Mouse (Mus musculus) hindbrain, embryonic 11.5 days (tissue): ENCODE measurements around the gene Stx7. TPM values are rescaled to one million over a fixed set of nuclear protein-coding genes. Genes with fewer than 3 reads are reported as not detected.
A peak's percentile ranks its signal among the peaks of the same experiment; 100 is the strongest.
"Not testable (repeated sequence)": the region's sequence is repeated elsewhere in the genome, so short reads cannot be mapped to it uniquely, and the experiment has no call there.

Source experiments
- ATAC-seq: fragments of 200-750 bp; cut with Nextera tagmentation; 2 replicates; pipeline ENCODE4 v1.8.0; 2017; ENCODE audit warnings: mild to moderate bottlenecking, moderate TSS enrichment, moderate library complexity; ENCODE audit not compliant: low FRiP score
- DNase-seq: peaks from one replicate; pipeline ENCODE4 v3.0.0-alpha.2; 2015; ENCODE audit warnings: low spot score
- H3K27ac ChIP-seq: fragments of 300-500 bp; sonication (generic); 2 replicates; pipeline ENCODE4 v1.5.1; 2014; ENCODE audit warnings: mild to moderate bottlenecking, low read depth, low read length
- H3K27me3 ChIP-seq: fragments of 300-500 bp; sonication (generic); 2 replicates; pipeline ENCODE4 v1.6.1; 2014; ENCODE audit warnings: mild to moderate bottlenecking, low read length, moderate library complexity, mixed read lengths; ENCODE audit not compliant: control insufficient read depth, insufficient read depth
- H3K36me3 ChIP-seq: fragments of 300-500 bp; sonication (generic); 2 replicates; pipeline ENCODE4 v1.6.1; 2014; ENCODE audit warnings: mild to moderate bottlenecking, low read length, moderate library complexity, mixed read lengths; ENCODE audit not compliant: control insufficient read depth, insufficient read depth
- H3K4me1 ChIP-seq: fragments of 300-500 bp; sonication (generic); replicated peaks from 2 replicates; pipeline ENCODE4 v1.6.1; 2014; ENCODE audit warnings: low read length, mixed read lengths; ENCODE audit not compliant: control insufficient read depth, insufficient read depth
- H3K4me2 ChIP-seq: fragments of 300-500 bp; sonication (generic); replicated peaks from 2 replicates; pipeline ENCODE4 v1.6.1; 2014; ENCODE audit warnings: mild to moderate bottlenecking, low read depth, low read length
- H3K4me3 ChIP-seq: fragments of 300-500 bp; sonication (generic); 2 replicates; pipeline ENCODE4 v1.5.1; 2014; ENCODE audit warnings: low read depth, low read length
- H3K9ac ChIP-seq: fragments of 300-500 bp; sonication (generic); 2 replicates; pipeline ENCODE4 v1.6.1; 2014; ENCODE audit warnings: low read depth, low read length
- H3K9me3 ChIP-seq: fragments of 300-500 bp; sonication (generic); 2 replicates; pipeline ENCODE4 v1.6.1; 2016; ENCODE audit warnings: low read length; ENCODE audit not compliant: control insufficient read depth
- WGBS: fragments of 180-500 bp; shearing (Covaris S2); extraction: QIAGEN DNeasy Blood & Tissue Kit; methylation state at CpG from one replicate; pipeline ENCODE4 v1.1.7; 2014; 5-methylcytosine and 5-hydroxymethylcytosine counted together
- polyA plus RNA-seq: library from polyadenylated mRNA; unstranded; fragments of >200 nt; fragmentation: Nextera tagmentation; extraction: Ambion mirVana; gene quantifications from 2 replicates; pipeline ENCODE4 v1.2.1, GENCODE M21; 2014

The Stx7 gene
- 120 and 131 TPM in 2 replicates for polyA plus RNA-seq

DNA sequence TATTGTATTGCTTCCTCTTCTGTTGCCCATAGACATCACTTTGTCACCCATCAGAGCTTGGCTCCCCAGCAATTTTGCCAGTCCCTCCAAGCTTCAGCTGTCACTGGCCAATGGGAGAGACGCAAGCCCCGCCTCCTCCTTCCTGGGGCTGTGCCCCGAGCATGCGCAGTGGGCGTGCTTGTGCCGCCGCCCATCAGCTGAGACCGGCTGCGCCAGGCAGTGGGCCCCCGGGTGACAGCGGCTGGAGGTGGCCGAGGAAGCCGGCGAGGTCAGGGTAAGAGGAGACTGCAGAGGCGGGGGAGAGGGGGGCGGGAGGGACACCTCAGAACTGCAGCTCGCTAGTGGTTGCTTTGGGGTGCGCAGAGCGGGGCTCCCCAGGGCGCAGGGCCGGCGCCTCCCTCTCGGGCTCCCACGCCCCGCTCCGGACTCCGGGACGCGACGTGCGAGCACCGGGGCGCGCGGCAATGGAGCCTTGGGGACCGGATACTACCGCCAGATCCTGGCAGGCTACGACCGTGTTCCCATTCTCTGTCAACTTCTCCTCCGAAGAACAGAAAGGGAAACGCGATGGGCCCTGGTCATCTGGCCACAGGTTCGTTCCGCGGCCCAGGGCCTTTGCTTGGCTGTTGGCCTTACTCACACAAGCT lies at the start of gene Stx7:
Stx7 (plus strand) TSS at position 168 of the 647 bp plus-strand sequence.
- Histone ChIP-seq H3K27ac (peak within 1 kb of the TSS; percentile 75; the same call in 1 of the 2 replicates), H3K4me1 (no peaks in the 10 kb centered on the region), H3K9me3 (no peaks in the 10 kb centered on the region), H3K36me3 (no peaks in the 10 kb centered on the region), H3K4me3 (peak within 1 kb of the TSS; percentile 76), H3K9ac (peak within 1 kb of the TSS; percentile 89), H3K27me3 (no peaks in the 10 kb centered on the region), H3K4me2 (peak within 1 kb of the TSS; percentile 52)
- DNase-seq (peak; percentile 95), ATAC-seq (peak; percentile 98)
- under 1% methylated on average over 37 of the region's 45 CpGs for WGBS

DNA sequence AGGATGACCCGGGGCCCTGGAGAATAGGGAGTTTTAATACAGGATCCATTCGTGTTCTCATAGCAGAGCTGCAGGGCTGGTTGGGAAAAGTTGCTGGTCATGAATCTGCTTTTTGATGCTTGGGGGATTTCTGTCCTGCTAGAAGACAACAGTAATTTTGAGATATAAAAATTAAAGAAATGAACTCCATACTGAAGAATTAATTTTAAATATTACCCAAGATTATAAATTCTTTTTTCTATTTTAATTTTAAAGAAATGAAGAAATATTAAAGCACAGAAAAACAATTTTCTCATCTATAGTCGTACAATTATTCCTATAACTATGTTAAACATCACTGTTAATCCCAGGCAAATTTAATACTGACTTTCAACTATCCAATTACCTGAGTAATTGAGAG lies 47.3 kb upstream of the Stx7 start, which contains the start of gene Taar8c:
Taar8c (minus strand) TSS at position 101 of the 400 bp plus-strand sequence.
- not testable (repeated sequence) for H3K4me3 ChIP-seq, H3K36me3 ChIP-seq, H3K4me1 ChIP-seq, H3K4me2 ChIP-seq, DNase-seq, H3K9me3 ChIP-seq, H3K27me3 ChIP-seq, H3K9ac ChIP-seq, H3K27ac ChIP-seq, ATAC-seq
- WGBS = 88% methylated on average over 1 of the region's 3 CpGs

GRCm38 (mm10) chr10:24103299-24103698 lies 45.8 kb upstream of the Stx7 start:
- WGBS = 28% methylated on average over 1 of the region's 1 CpGs

DNA sequence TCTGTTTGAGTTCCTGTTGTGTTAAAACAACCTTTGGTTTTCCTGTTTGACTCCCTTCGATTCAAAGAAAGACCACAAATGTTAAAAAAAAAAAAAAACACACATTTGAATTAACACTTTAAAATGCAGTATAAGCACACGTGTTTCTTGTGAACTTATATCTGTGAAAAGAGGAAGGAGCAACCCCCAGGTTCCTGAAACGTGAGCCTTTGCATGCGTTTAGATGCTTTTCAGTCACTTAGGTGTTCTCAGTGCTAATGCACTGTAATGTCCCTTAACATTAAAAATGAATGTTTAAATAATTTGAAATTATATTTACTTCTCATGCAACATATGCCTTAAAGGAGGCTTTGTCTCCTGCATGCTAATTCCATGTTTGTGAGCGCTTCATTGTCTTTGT lies 41.4 kb upstream of the Stx7 start:
- no peaks in the 10 kb centered on the region for H3K27me3 ChIP-seq
- no peak overlapping the region for H3K9ac ChIP-seq
- H3K4me2 ChIP-seq = no peak overlapping the region
- 61% methylated on average over 5 of the region's 5 CpGs for whole genome bisulfite sequencing
- H3K27ac ChIP-seq = no peak overlapping the region
- H3K4me3 ChIP-seq = no peak overlapping the region
- H3K9me3 ChIP-seq = no peaks in the 10 kb centered on the region
- no peaks in the 10 kb centered on the region for H3K36me3 ChIP-seq
- no peak for ATAC-seq
- no peaks in the 10 kb centered on the region for H3K4me1 ChIP-seq
- DNase-seq = no peak

More at GRCm38 (mm10) chr10:24103299-24103698, 45.8 kb upstream of the Stx7 start:
- H3K27ac ChIP-seq, H3K4me1 ChIP-seq, H3K9ac ChIP-seq, H3K9me3 ChIP-seq, H3K4me3 ChIP-seq, ATAC-seq, H3K4me2 ChIP-seq, DNase-seq, H3K36me3 ChIP-seq, H3K27me3 ChIP-seq: not testable (repeated sequence)

GRCm38 (mm10) chr10:24108236-24108635 lies 40.9 kb upstream of the Stx7 start:
- no peak overlapping the region for H3K9ac ChIP-seq
- H3K9me3 ChIP-seq = no peaks in the 10 kb centered on the region
- H3K4me3 ChIP-seq = no peak overlapping the region
- no peaks in the 10 kb centered on the region for H3K27me3 ChIP-seq
- H3K4me2 ChIP-seq = no peak overlapping the region
- no peak for DNase-seq
- no peak for ATAC-seq
- no peaks in the 10 kb centered on the region for H3K36me3 ChIP-seq
- no peak overlapping the region for H3K27ac ChIP-seq
- 63% methylated on average over 3 of the region's 3 CpGs for WGBS
- H3K4me1 ChIP-seq = no peaks in the 10 kb centered on the region

DNA sequence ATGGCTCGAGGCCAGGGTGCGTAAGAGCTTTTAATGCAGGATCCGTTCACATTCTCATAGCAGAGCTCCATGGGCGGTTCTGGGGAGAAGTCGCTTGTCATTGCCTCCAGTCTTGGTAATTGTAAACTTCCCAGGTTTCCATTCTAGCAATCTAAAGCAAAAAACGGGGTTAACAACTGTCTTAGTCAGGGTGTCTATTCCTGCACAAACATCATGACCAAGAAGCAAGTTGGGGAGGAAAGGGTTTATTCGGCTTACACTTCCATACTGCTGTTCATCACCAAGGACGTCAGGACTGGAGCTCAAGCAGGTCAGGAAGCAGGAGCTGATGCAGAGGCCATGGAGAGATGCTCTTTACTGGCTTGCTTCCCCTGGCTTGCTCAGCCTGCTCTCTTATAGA lies 39.7 kb upstream of the Stx7 start, which contains the start of gene Taar9:
Taar9 (minus strand) TSS at position 101 of the 400 bp plus-strand sequence.
- not testable (repeated sequence) for H3K27me3 ChIP-seq, ATAC-seq, H3K9ac ChIP-seq, H3K4me2 ChIP-seq, H3K36me3 ChIP-seq, H3K27ac ChIP-seq, H3K4me1 ChIP-seq, H3K4me3 ChIP-seq, H3K9me3 ChIP-seq, DNase-seq
- WGBS = 80% methylated on average over 8 of the region's 8 CpGs

DNA sequence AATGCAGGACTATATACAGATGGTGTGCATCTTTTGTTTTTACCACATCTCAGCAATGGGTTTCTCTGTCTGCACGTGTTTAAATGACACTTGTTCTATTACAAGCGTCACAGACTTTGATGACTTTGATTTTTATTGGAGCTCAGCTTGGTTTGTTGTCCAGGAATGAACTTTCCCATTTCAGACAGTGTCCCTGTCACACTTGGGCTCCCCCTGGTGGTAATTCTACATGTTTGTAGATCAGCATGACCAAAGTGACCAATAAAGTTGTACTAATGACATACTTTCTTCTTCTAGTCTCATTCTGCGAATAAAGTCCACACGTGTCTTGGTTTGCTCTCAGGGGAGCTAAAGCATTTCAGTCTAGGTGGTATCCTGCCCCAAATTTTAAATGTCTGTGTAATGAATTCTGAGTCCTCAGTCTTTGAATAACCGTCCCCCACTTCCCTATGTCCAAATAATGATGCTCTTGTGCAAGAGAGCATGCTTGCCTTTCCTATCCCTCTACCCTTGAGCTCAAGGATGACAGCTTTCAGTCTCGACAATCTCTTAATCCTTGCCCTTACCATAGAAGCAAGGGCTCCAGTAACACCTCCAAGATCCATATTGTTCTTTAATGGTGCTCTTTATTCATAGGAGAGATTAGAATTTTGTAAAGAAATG lies 37.9 kb upstream of the Stx7 start:
- Histone ChIP-seq H3K4me2 (no peak overlapping the region), H3K4me3 (no peak overlapping the region), H3K27ac (no peak overlapping the region), H3K9ac (no peak overlapping the region), H3K9me3 (no peaks in the 10 kb centered on the region), H3K36me3 (no peaks in the 10 kb centered on the region), H3K4me1 (no peaks in the 10 kb centered on the region), H3K27me3 (no peaks in the 10 kb centered on the region)
- 54% methylated on average over 6 of the region's 6 CpGs for WGBS
- ATAC-seq = no peak
- DNase-seq = peak; percentile 80

- H3K4me3 ChIP-seq = no peak overlapping the region
- no peaks in the 10 kb centered on the region for H3K9me3 ChIP-seq
- H3K4me2 ChIP-seq = no peak overlapping the region; the same call in 1 of the 2 replicates
- no peak overlapping the region for H3K27ac ChIP-seq
- WGBS = 26% methylated on average over 9 of the region's 9 CpGs
- no peaks in the 10 kb centered on the region for H3K36me3 ChIP-seq
- no peaks in the 10 kb centered on the region for H3K27me3 ChIP-seq
- DNase-seq = peak; percentile 83
- peak; percentile 76; the same call in 1 of the 2 replicates for ATAC-seq
- no peaks in the 10 kb centered on the region for H3K4me1 ChIP-seq
- H3K9ac ChIP-seq = no peak overlapping the region
Measured at GRCm38 (mm10) chr10:24131451-24132262, 17.4 kb upstream of the Stx7 start.
